Mouse (Mus musculus): Measurements from ENCODE around the gene Gm11114. TPM values are rescaled to one million over a fixed set of nuclear protein-coding genes. Genes with fewer than 3 reads are reported as not detected.

Gm11114 gene
- polyA plus RNA-seq, 1 experiment, result not detected

DNA sequence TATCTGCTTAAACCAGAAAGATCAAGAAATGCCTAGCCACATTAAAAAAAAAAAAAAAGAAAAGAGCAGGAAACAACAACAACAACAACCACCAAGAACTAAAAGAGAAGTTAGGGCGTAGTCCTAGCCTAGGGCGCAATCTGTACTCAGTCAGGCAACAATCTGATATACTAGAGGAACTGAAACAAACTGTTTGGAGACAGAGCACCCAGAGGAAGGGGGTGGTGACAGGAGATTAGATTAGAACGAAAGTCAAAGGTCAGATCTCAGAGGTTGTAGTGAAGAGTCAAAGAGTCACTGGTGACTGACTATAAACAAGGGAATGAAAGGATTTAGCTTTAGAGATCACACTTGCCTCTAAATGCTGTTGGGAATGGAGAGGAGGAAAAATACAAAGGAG is 27.7 kb downstream of the Gm11114 start:
- no peak for TF ChIP-seq GATA1 (IDR thresholded peaks at IDR 0.05; ENCODE audit: low read length)

- no peak for TF ChIP-seq GATA1 (IDR thresholded peaks at IDR 0.05; ENCODE audit: low read length)
Measured at GRCm38 (mm10) chr9:85342892-85343785, 30.6 kb downstream of the Gm11114 start.

DNA sequence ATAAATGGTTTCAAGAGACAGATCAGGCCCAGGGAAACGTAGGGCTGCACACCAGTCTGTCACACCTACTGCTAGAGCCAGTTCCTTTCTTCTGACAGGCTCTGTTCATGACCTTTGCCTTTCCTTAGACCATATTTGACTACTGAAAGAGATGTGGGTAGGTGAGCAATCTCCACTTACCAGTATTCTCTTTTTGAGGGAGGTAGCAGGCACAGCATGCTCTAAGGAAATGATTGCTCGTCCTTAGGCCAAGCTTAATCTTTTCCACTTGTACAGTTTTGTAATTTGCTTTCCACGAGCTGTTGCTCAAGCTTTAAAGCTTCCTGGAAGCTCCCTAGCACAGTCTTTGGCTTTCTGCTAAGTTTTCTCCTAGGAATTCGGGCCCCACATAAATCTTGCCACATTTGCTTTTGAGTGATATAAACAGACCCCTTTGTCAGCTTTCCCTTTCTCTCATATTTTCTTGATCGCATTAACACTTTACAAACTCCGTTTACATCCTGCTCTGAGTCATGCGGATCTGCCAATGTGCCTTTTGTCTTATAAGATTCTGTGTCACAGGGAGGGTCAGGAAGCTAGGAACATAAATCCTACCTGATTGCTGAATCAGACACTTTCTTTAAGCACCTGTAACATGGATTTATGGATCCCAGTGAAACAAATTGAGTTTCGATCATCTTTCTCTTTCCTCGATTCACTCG is 35.4 kb downstream of the Gm11114 start:
- TF ChIP-seq GATA1 (IDR thresholded peaks at IDR 0.05; ENCODE audit: low read length), result no peak

DNA sequence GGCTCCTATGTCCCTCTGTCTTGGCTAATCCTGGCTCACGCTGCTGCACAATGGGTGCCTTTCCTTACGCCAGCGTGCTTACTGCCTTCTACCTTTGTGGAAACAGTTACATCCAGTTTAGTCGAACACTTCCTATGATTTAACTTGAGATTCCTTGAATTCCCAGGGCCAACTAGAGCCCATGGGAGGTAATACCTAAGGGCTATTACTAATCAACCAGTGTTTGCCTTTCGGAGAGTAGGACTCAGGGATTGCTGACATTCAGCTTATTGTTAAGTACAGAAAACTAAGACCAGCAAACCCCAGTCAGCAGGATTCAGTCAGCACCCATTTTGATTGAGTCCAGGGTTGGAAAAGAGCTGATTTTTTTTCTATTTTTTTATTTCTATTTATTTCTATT is 43.0 kb downstream of the Gm11114 start:
- no peak for TF ChIP-seq GATA1 (IDR thresholded peaks at IDR 0.05; ENCODE audit: low read length)

DNA sequence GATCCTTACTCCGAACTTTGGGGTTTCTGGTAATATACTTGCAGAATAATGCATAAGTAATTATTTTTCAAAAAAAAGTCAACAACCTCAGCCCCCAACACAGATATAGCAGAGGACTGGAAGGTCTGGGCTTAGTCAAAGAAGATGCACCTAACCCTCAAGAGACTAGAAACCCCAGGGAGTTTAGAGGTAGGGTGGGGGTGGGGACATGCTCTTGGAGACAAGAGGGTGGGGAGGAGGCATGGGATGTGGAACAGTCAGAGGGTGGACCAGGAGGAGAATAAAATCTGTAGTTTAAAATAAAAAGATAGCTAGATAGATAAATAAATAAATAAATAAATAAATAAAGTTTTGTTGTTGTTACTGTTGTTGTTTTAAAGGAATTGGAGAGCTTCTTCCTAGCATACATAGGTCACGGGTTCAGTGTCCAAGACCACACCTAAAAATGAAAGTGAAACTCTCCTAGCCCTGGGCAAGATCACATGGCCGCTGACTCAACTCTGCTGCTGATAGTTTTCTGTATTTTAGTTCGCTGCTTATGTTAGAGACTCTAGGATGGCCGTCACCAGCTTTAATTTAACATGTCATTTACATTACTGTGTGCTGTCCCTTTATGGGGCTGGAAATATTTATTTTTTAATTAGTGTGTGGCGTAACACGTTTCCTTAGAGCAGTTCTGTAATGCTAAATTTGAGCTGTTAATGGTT is 44.7 kb downstream of the Gm11114 start:
- no peak for TF ChIP-seq GATA1 (IDR thresholded peaks at IDR 0.05; ENCODE audit: low read length)

Other genes starting within 250 kb of the Gm11114 start
- 1.4 and 1.6 TPM in 2 replicates for gene Tent5a, start 14.6 kb downstream of the Gm11114 start, polyA plus RNA-seq (2012)